Mouse (Mus musculus) forebrain, embryonic 13.5 days (tissue): ENCODE results near the gene Zfp827. TPM values are rescaled to one million over a fixed set of nuclear protein-coding genes. Genes with fewer than 3 reads are reported as not detected.

ENCODE experiments used
- ATAC-seq: fragments of 200-750 bp; cut with Nextera tagmentation; 2 replicates; pipeline ENCODE4 v1.8.0; 2017
- H3K27ac ChIP-seq: fragments of 300-500 bp; sonication (generic); 2 replicates; pipeline ENCODE4 v1.5.1; 2015; ENCODE audit warnings: inconsistent platforms, mild to moderate bottlenecking, moderate library complexity
- H3K27me3 ChIP-seq: fragments of 300-500 bp; sonication (generic); 2 replicates; pipeline ENCODE4 v1.6.1; 2015; ENCODE audit warnings: mild to moderate bottlenecking, inconsistent platforms
- H3K36me3 ChIP-seq: fragments of 300-500 bp; sonication (generic); 2 replicates; pipeline ENCODE4 v1.6.1; 2015; ENCODE audit warnings: mild to moderate bottlenecking, inconsistent platforms; ENCODE audit not compliant: poor library complexity, severe bottlenecking
- H3K4me1 ChIP-seq: fragments of 300-500 bp; sonication (generic); 2 replicates; pipeline ENCODE4 v1.6.1; 2015; ENCODE audit warnings: inconsistent platforms
- H3K4me2 ChIP-seq: fragments of 300-500 bp; sonication (generic); 2 replicates; pipeline ENCODE4 v1.6.1; 2015; ENCODE audit warnings: inconsistent platforms, mild to moderate bottlenecking, moderate library complexity
- H3K4me3 ChIP-seq: fragments of 300-500 bp; sonication (generic); 2 replicates; pipeline ENCODE4 v1.5.1; 2015; ENCODE audit warnings: mild to moderate bottlenecking, inconsistent platforms
- H3K9ac ChIP-seq: fragments of 300-500 bp; sonication (generic); 2 replicates; pipeline ENCODE4 v1.6.1; 2015; ENCODE audit warnings: mild to moderate bottlenecking, inconsistent platforms
- H3K9me3 ChIP-seq: fragments of 300-500 bp; sonication (generic); replicated peaks from 2 replicates; pipeline ENCODE4 v1.6.1; 2016; ENCODE audit warnings: inconsistent platforms
- WGBS: fragments of 180-500 bp; shearing (Covaris S2); methylation state at CpG from one replicate; pipeline ENCODE4 v1.1.7; 2015; 5-methylcytosine and 5-hydroxymethylcytosine counted together
- polyA plus RNA-seq: library from polyadenylated mRNA; unstranded; fragments of >200 nt; fragmentation: Nextera tagmentation; extraction: Ambion mirVana; gene quantifications from 2 replicates; pipeline ENCODE4 v1.2.1, GENCODE M21; 2015

The Zfp827 gene
- polyA plus RNA-seq, 1 experiment from 2014 or later = 10.2 TPM

GRCm38 (mm10) chr8:79211630-79212029 lies 183.4 kb downstream of the Zfp827 start:
- Histone ChIP-seq H3K4me3 (no peak overlapping the region), H3K4me2 (no peak overlapping the region), H3K36me3 (no peaks in the 10 kb centered on the region), H3K9me3 (no peaks in the 10 kb centered on the region), H3K27ac (no peak overlapping the region), H3K9ac (no peak overlapping the region), H3K27me3 (no peaks in the 10 kb centered on the region), H3K4me1 (peaks cover 28% of the 10 kb centered on the region)
- 69% methylated on average over 9 of the region's 9 CpGs for WGBS
- ATAC-seq = no peak

DNA sequence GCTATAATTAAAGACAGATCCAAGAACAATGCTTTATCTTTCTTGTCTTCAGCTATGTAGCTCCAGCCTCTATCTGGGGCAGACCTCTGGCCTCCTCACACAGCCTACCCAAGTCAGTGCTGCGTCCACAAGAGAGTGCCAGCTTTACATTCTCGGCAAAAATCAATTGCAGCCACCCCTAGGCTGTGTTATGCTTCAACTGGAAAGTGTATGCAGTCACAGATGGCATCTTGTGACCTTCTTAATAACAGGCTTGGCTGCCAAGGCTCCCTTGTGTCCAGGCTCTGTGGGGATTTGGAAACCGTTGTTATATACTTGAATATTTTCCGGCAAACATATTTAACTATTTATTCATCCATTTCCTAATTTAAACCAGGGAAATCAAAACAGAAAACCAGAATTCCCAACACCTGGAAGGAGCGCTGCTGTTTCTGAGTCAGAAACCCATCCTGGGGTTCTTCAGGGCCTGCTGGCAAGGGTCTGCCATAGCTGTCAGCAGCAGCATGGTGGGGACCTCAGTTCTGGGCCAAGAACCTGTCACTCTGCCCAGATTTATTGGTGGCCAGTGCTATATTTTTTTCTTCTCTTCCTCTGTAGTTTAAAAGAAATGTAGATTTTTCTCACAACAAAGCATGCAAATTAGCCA lies 194.0 kb downstream of the Zfp827 start:
- Histone ChIP-seq H3K36me3 (no peaks in the 10 kb centered on the region), H3K27ac (no peak overlapping the region), H3K9ac (no peak overlapping the region), H3K4me2 (no peak overlapping the region), H3K4me3 (no peak overlapping the region), H3K9me3 (peaks cover 6% of the 10 kb centered on the region; the same call in 1 of the 2 replicates), H3K27me3 (no peaks in the 10 kb centered on the region), H3K4me1 (no peaks in the 10 kb centered on the region)
- ATAC-seq = 0 out of 2 replicates have a peak, but pooled peaks have one; percentile 30
- WGBS = 82% methylated on average over 5 of the region's 5 CpGs

GRCm38 (mm10) chr8:79222752-79223141 lies 194.5 kb downstream of the Zfp827 start:
- 0 out of 2 replicates have a peak, but pooled peaks have one; percentile 43 for ATAC-seq
- Histone ChIP-seq H3K27ac (no peak overlapping the region), H3K4me1 (no peaks in the 10 kb centered on the region), H3K36me3 (no peaks in the 10 kb centered on the region), H3K4me3 (no peak overlapping the region), H3K9ac (no peak overlapping the region), H3K9me3 (peaks cover 6% of the 10 kb centered on the region; the same call in 1 of the 2 replicates), H3K27me3 (no peaks in the 10 kb centered on the region), H3K4me2 (no peak overlapping the region)
- 68% methylated on average over 5 of the region's 5 CpGs for WGBS

- H3K36me3 ChIP-seq = no peaks in the 10 kb centered on the region
- no peak overlapping the region for H3K4me3 ChIP-seq
- ATAC-seq = 0 out of 2 replicates have a peak, but pooled peaks have one; percentile 24
- no peaks in the 10 kb centered on the region for H3K27me3 ChIP-seq
- H3K4me1 ChIP-seq = no peaks in the 10 kb centered on the region
- H3K4me2 ChIP-seq = no peak overlapping the region
- peaks cover 6% of the 10 kb centered on the region; the same call in 1 of the 2 replicates for H3K9me3 ChIP-seq
- no peak overlapping the region for H3K27ac ChIP-seq
- 20% methylated on average over 9 of the region's 9 CpGs for WGBS
- no peak overlapping the region for H3K9ac ChIP-seq
Observed at GRCm38 (mm10) chr8:79224363-79224762, 196.1 kb downstream of the Zfp827 start.

GRCm38 (mm10) chr8:79225586-79225985 lies 197.3 kb downstream of the Zfp827 start:
- WGBS = 89% methylated on average over 7 of the region's 7 CpGs
- no peaks in the 10 kb centered on the region for H3K27me3 ChIP-seq
- H3K4me1 ChIP-seq = no peaks in the 10 kb centered on the region
- peaks cover 6% of the 10 kb centered on the region; the same call in 1 of the 2 replicates for H3K9me3 ChIP-seq
- H3K9ac ChIP-seq = no peak overlapping the region
- ATAC-seq = no peak
- no peak overlapping the region for H3K4me2 ChIP-seq
- H3K27ac ChIP-seq = no peak overlapping the region
- H3K36me3 ChIP-seq = no peaks in the 10 kb centered on the region
- H3K4me3 ChIP-seq = no peak overlapping the region

GRCm38 (mm10) chr8:79226046-79226445 lies 197.8 kb downstream of the Zfp827 start:
- Histone ChIP-seq H3K4me3 (no peak overlapping the region), H3K9me3 (peaks cover 6% of the 10 kb centered on the region; the same call in 1 of the 2 replicates)

DNA sequence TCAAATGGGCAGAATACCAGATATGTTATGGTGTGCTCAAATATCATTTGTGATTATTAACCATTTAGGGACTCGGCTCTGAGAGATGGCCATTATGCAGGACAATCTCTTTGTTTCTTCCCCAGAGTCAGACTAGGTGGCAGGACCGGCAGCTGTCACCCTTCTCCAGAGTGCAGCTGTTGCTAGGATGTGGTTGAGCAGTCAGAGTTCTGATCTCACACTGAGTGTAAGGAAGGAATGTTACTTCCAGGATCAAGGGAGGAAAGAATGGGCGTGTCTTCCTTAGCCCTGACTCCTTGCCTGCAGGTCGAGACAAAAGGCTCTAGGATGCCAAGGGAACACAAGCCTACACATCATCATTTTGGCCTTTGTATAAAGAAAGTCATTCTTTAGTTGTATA lies 199.0 kb downstream of the Zfp827 start:
- H3K9me3 ChIP-seq = peaks cover 6% of the 10 kb centered on the region; the same call in 1 of the 2 replicates
- no peak overlapping the region for H3K4me3 ChIP-seq
- no peaks in the 10 kb centered on the region for H3K36me3 ChIP-seq
- no peaks in the 10 kb centered on the region for H3K4me1 ChIP-seq
- H3K27ac ChIP-seq = no peak overlapping the region
- no peak overlapping the region for H3K9ac ChIP-seq
- H3K27me3 ChIP-seq = no peaks in the 10 kb centered on the region
- WGBS = 82% methylated on average over 4 of the region's 4 CpGs
- no peak for ATAC-seq
- H3K4me2 ChIP-seq = no peak overlapping the region

More at GRCm38 (mm10) chr8:79226046-79226445, 197.8 kb downstream of the Zfp827 start:
- Histone ChIP-seq H3K4me2 (no peak overlapping the region), H3K36me3 (no peaks in the 10 kb centered on the region), H3K27me3 (no peaks in the 10 kb centered on the region), H3K4me1 (no peaks in the 10 kb centered on the region), H3K27ac (no peak overlapping the region), H3K9ac (no peak overlapping the region)
- 92% methylated on average over 3 of the region's 3 CpGs for WGBS
- no peak for ATAC-seq

DNA sequence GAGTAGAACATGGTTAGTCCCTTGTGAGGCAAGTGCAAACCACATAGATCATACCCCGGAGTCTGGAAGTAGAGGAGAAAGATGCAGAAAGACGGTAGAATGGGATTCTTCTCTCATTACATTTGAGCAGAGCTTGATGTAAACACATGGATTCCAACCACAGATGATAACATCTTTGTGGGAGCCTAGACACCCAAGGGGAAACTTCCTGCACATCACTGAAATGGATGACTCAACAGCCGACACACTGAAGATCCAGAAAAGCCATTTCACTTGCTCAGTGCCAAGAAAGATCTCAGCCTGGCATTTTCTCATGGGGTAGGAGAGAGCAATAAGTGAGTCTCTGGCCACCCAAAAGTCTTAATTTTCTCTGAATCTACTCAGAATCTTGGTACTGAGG lies 199.7 kb downstream of the Zfp827 start:
- Histone ChIP-seq H3K9ac (no peak overlapping the region), H3K4me3 (no peak overlapping the region), H3K27ac (no peak overlapping the region), H3K4me2 (no peak overlapping the region), H3K36me3 (no peaks in the 10 kb centered on the region), H3K4me1 (no peaks in the 10 kb centered on the region), H3K27me3 (no peaks in the 10 kb centered on the region), H3K9me3 (peaks cover 6% of the 10 kb centered on the region; the same call in 1 of the 2 replicates)
- ATAC-seq = no peak
- WGBS = 96% methylated on average over 3 of the region's 3 CpGs

GRCm38 (mm10) chr8:79229266-79229888 lies 201.1 kb downstream of the Zfp827 start:
- Histone ChIP-seq H3K4me1 (no peaks in the 10 kb centered on the region), H3K9me3 (peaks cover 6% of the 10 kb centered on the region; the same call in 1 of the 2 replicates), H3K36me3 (no peaks in the 10 kb centered on the region), H3K9ac (no peak overlapping the region), H3K4me2 (no peak overlapping the region), H3K27ac (no peak overlapping the region), H3K4me3 (no peak overlapping the region), H3K27me3 (no peaks in the 10 kb centered on the region)
- 88% methylated on average over 8 of the region's 8 CpGs for WGBS
- ATAC-seq = no peak

- no peaks in the 10 kb centered on the region for H3K4me1 ChIP-seq
- no peaks in the 10 kb centered on the region for H3K9me3 ChIP-seq
- H3K36me3 ChIP-seq = no peaks in the 10 kb centered on the region
- no peak overlapping the region for H3K4me2 ChIP-seq
- H3K27ac ChIP-seq = no peak overlapping the region
- ATAC-seq = no peak
- no peak overlapping the region for H3K4me3 ChIP-seq
- WGBS = 84% methylated on average over 3 of the region's 3 CpGs
- H3K27me3 ChIP-seq = no peaks in the 10 kb centered on the region
- no peak overlapping the region for H3K9ac ChIP-seq
Observed at GRCm38 (mm10) chr8:79239320-79239719, 211.1 kb downstream of the Zfp827 start.

DNA sequence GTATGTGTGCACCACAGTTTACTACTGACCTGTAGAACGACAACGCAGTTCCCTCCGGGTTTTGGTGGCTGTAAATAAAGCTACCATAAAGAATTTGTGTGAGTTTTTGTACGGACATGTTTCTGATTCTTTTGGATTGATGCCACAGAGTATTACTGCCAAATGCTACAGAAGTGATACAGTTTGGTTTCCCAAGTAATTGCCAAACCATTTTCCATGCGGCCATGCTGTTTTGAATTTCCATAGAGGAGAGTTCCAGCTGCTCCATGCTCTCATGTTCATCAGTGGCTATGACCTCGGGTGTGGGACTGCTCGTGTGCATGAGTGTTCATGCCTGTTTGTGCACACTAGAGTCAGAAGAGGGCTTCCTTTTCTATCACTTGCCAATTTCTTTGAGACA lies 211.8 kb downstream of the Zfp827 start:
- no peaks in the 10 kb centered on the region for H3K9me3 ChIP-seq
- H3K27ac ChIP-seq = no peak overlapping the region
- ATAC-seq = no peak
- H3K9ac ChIP-seq = no peak overlapping the region
- WGBS = 83% methylated on average over 7 of the region's 7 CpGs
- no peak overlapping the region for H3K4me3 ChIP-seq
- no peaks in the 10 kb centered on the region for H3K36me3 ChIP-seq
- no peaks in the 10 kb centered on the region for H3K27me3 ChIP-seq
- no peak overlapping the region for H3K4me2 ChIP-seq
- no peaks in the 10 kb centered on the region for H3K4me1 ChIP-seq
